Mouse (Mus musculus) T-cell, adult 2 months (primary cell): ENCODE results near the gene Acadl.
A peak's percentile ranks its signal among the peaks of the same experiment; 100 is the strongest.

Source experiments
- DNase-seq: peaks from one replicate; pipeline ENCODE4 v3.0.0; 2022; ENCODE audit warnings: low spot score

Acadl gene

GRCm38 (mm10) chr1:66839135-66839534 is 23.9 kb downstream of the Acadl start:
- DNase-seq, result no peak

GRCm38 (mm10) chr1:66838184-66839042 is 24.7 kb downstream of the Acadl start:
- DNase-seq, result peak; percentile 69

GRCm38 (mm10) chr1:66837207-66837606 is 25.9 kb downstream of the Acadl start:
- DNase-seq, result no peak

GRCm38 (mm10) chr1:66832636-66833165 is 30.4 kb downstream of the Acadl start:
- no peak for DNase-seq

GRCm38 (mm10) chr1:66831824-66832600 is 31.1 kb downstream of the Acadl start:
- no peak for DNase-seq

- no peak for DNase-seq
Measured at GRCm38 (mm10) chr1:66829400-66830080, 33.5 kb downstream of the Acadl start.

- no peak for DNase-seq
Measured at GRCm38 (mm10) chr1:66821966-66822365, 41.1 kb downstream of the Acadl start.

GRCm38 (mm10) chr1:66820241-66820640 is 42.8 kb downstream of the Acadl start:
- DNase-seq, result no peak

GRCm38 (mm10) chr1:66817865-66818315 is 45.2 kb downstream of the Acadl start:
- peak; percentile 28 for DNase-seq

GRCm38 (mm10) chr1:66817453-66817839 is 45.6 kb downstream of the Acadl start, which contains the start of gene Kansl1l:
Gene Kansl1l, minus strand, starts transcription at chr1:66817562.
- DNase-seq, result peak; percentile 92

GRCm38 (mm10) chr1:66816837-66817452 is 46.1 kb downstream of the Acadl start:
- DNase-seq, result peak; percentile 90

- DNase-seq, result peak; percentile 62
Measured at GRCm38 (mm10) chr1:66815941-66816777, 46.9 kb downstream of the Acadl start.

GRCm38 (mm10) chr1:66814756-66815155 is 48.3 kb downstream of the Acadl start:
- no peak for DNase-seq

GRCm38 (mm10) chr1:66813191-66813590 is 49.9 kb downstream of the Acadl start:
- no peak for DNase-seq

- no peak for DNase-seq
Measured at GRCm38 (mm10) chr1:66806821-66807220, 56.3 kb downstream of the Acadl start.

GRCm38 (mm10) chr1:66805408-66805807 is 57.7 kb downstream of the Acadl start:
- DNase-seq, result no peak

GRCm38 (mm10) chr1:66804710-66805109 is 58.4 kb downstream of the Acadl start:
- no peak for DNase-seq

GRCm38 (mm10) chr1:66797962-66798361 is 65.1 kb downstream of the Acadl start:
- DNase-seq, result no peak

GRCm38 (mm10) chr1:66792838-66793466 is 70.1 kb downstream of the Acadl start:
- no peak for DNase-seq

GRCm38 (mm10) chr1:66782296-66782695 is 80.8 kb downstream of the Acadl start:
- DNase-seq, result no peak
